Comparison of ENCODE assay signal across 8 mouse cellular contexts in the genomic region with DNA sequence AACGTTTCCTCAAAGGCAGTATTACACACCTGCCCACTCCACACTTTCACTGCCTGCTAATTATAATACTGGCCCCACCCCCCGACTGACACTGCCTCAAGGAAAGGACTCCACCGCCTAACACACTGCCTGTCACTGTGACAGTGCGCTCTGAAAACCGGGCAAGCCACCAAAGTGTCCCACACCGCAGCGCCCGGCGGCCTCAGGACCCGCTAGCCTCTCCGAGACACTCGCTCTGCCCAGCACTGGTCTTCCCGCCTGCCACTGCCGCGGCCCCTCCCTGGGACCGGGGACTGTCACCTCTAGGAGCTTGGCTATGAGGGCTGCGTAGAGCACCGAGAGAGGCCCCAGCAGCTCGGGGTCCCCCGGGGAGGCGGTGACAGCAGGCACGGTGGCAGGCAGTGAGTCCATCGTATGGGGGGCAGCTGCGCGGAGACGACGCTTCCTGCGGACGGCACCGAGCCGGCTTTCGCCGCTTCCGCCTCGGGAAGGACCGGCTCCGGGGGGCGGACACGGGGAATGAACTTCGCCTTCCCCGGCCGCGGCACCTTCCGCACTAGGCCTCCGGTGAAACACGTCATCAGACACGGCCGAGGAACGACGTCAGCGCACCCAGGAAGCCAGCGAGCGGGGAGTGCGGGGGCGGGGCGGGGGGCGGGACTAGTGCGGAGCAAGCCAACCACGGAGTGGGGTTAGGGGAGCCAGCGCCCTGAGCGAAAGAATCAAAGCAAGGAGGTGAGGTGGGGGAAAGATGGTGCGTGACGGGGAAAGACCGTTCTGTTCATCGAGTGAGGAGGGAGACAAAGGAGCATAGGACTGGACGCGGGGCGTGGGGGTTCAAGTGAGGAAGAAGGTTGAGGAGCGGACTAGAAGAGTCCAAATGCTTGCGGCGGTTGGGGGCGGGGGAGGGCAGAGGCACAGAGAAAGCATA. TPM values are rescaled to one million over a fixed set of nuclear protein-coding genes. Genes with fewer than 3 reads are reported as not detected.
DNase-seq lines count a peak whose midpoint lies in the region; ATAC-seq and TF ChIP-seq lines count a peak whose summit lies in the region.

No protein-coding gene starts in this region.

- H3K9me3 ChIP-seq in ES-Bruce4 (replicated peaks; ENCODE audit: control insufficient read depth, insufficient read depth, low read length, poor library complexity, severe bottlenecking): no peaks in the 10 kb centered on the region
- H3K9me3 ChIP-seq in forebrain, embryonic 12.5 days: no peaks in the 10 kb centered on the region
- no peaks in the 10 kb centered on the region for H3K9me3 ChIP-seq in heart, embryonic 16.5 days (replicated peaks; ENCODE audit: control insufficient read depth, low read length)
- no peaks in the 10 kb centered on the region for H3K9me3 ChIP-seq in liver, embryonic 15.5 days (replicated peaks)
- no peaks in the 10 kb centered on the region for H3K9me3 ChIP-seq in neural tube, embryonic 11.5 days (ENCODE audit: control insufficient read depth, low read length)
- H3K9me3 ChIP-seq in stomach, embryonic 16.5 days (replicated peaks; ENCODE audit: control insufficient read depth, low read length): no peaks in the 10 kb centered on the region

- H3K4me2 ChIP-seq in forebrain, embryonic 12.5 days: peak overlapping the region; percentile 87
- H3K4me2 ChIP-seq in heart, embryonic 16.5 days (ENCODE audit: low read depth, low read length): peak overlapping the region; percentile 83
- H3K4me2 ChIP-seq in liver, embryonic 15.5 days: peak overlapping the region; percentile 82
- peak overlapping the region; percentile 59 for H3K4me2 ChIP-seq in neural tube, embryonic 11.5 days (ENCODE audit: low read depth)
- H3K4me2 ChIP-seq in stomach, embryonic 16.5 days (ENCODE audit: low read depth, low read length): peak overlapping the region; percentile 91

- H3K9ac ChIP-seq in ES-Bruce4 (ENCODE audit: low read depth, poor library complexity, severe bottlenecking): peak overlapping the region; percentile 62
- peak overlapping the region; percentile 91 for H3K9ac ChIP-seq in forebrain, embryonic 12.5 days
- peak overlapping the region; percentile 94 for H3K9ac ChIP-seq in heart, embryonic 16.5 days (ENCODE audit: low read length)
- peak overlapping the region; percentile 91 for H3K9ac ChIP-seq in liver, embryonic 15.5 days
- H3K9ac ChIP-seq in neural tube, embryonic 11.5 days (ENCODE audit: low read length): peak overlapping the region; percentile 66
- peak overlapping the region; percentile 90 for H3K9ac ChIP-seq in stomach, embryonic 16.5 days (ENCODE audit: low read length)

- 2% methylated on average over 72 of the region's 72 CpGs for WGBS in forebrain, embryonic 12.5 days
- WGBS in heart, embryonic 16.5 days: under 1% methylated on average over 72 of the region's 72 CpGs
- under 1% methylated on average over 71 of the region's 72 CpGs for WGBS in liver, embryonic 15.5 days (ENCODE audit: insufficient replicate concordance)
- under 1% methylated on average over 72 of the region's 72 CpGs for WGBS in neural tube, embryonic 11.5 days
- WGBS in stomach, embryonic 16.5 days: under 1% methylated on average over 72 of the region's 72 CpGs

- no peak for TF ChIP-seq POLR2A in ES-Bruce4 (IDR thresholded peaks at IDR 0.05; ENCODE audit: insufficient read depth, low read length)

- H3K27me3 ChIP-seq in ES-Bruce4 (ENCODE audit: control insufficient read depth, insufficient read depth, low read length, poor library complexity, severe bottlenecking): no peaks in the 10 kb centered on the region
- no peaks in the 10 kb centered on the region for H3K27me3 ChIP-seq in forebrain, embryonic 12.5 days
- H3K27me3 ChIP-seq in heart, embryonic 16.5 days (ENCODE audit: control insufficient read depth, insufficient read depth, low read length): no peaks in the 10 kb centered on the region
- H3K27me3 ChIP-seq in liver, embryonic 15.5 days: no peaks in the 10 kb centered on the region
- H3K27me3 ChIP-seq in neural tube, embryonic 11.5 days (ENCODE audit: control insufficient read depth, insufficient read depth, low read length): no peaks in the 10 kb centered on the region
- no peaks in the 10 kb centered on the region for H3K27me3 ChIP-seq in stomach, embryonic 16.5 days (ENCODE audit: control insufficient read depth, insufficient read depth, low read length)

- TF ChIP-seq CTCF in ES-Bruce4 (IDR thresholded peaks at IDR 0.05; ENCODE audit: low read depth, low read length): no peak

- peak; percentile 98 for ATAC-seq in forebrain, embryonic 12.5 days (ENCODE audit: low FRiP score)
- peak; percentile 95 for ATAC-seq in heart, embryonic 16.5 days (replicated peaks; ENCODE audit: extremely low read depth, insufficient read depth, low FRiP score)
- peak; percentile 97 for ATAC-seq in liver, embryonic 15.5 days (ENCODE audit: insufficient read depth)
- ATAC-seq in neural tube, embryonic 11.5 days (ENCODE audit: insufficient read depth, low FRiP score, low TSS enrichment): peak; percentile 97
- peak; percentile 95 for ATAC-seq in stomach, embryonic 16.5 days (ENCODE audit: insufficient read depth, low FRiP score)

- no peaks in the 10 kb centered on the region; the same call in 1 of the 2 replicates for H3K36me3 ChIP-seq in ES-Bruce4 (ENCODE audit: control insufficient read depth, insufficient read depth, low read length, poor library complexity, severe bottlenecking)
- peaks cover 33% of the 10 kb centered on the region for H3K36me3 ChIP-seq in forebrain, embryonic 12.5 days (replicated peaks)
- H3K36me3 ChIP-seq in heart, embryonic 16.5 days (ENCODE audit: control insufficient read depth, insufficient read depth): peaks cover 23% of the 10 kb centered on the region; the same call in 1 of the 2 replicates
- H3K36me3 ChIP-seq in liver, embryonic 15.5 days (replicated peaks): peaks cover 23% of the 10 kb centered on the region
- H3K36me3 ChIP-seq in neural tube, embryonic 11.5 days (ENCODE audit: control insufficient read depth, insufficient read depth, low read length): peaks cover 9% of the 10 kb centered on the region
- H3K36me3 ChIP-seq in stomach, embryonic 16.5 days (ENCODE audit: control insufficient read depth, insufficient read depth, low read length): peaks cover 6% of the 10 kb centered on the region; the same call in 1 of the 2 replicates

- no peak overlapping the region for H3K27ac ChIP-seq in ES-Bruce4 (ENCODE audit: insufficient read depth, low read length)
- H3K27ac ChIP-seq in forebrain, embryonic 12.5 days: peak overlapping the region; percentile 80
- peak overlapping the region; percentile 87 for H3K27ac ChIP-seq in heart, embryonic 16.5 days (ENCODE audit: low read length)
- peak overlapping the region; percentile 95 for H3K27ac ChIP-seq in liver, embryonic 15.5 days (replicated peaks)
- peak overlapping the region; percentile 62; the same call in 1 of the 2 replicates for H3K27ac ChIP-seq in neural tube, embryonic 11.5 days (ENCODE audit: low read depth, low read length)
- peak overlapping the region; percentile 76 for H3K27ac ChIP-seq in stomach, embryonic 16.5 days (ENCODE audit: low read length)

- peak overlapping the region; percentile 98 for H3K4me3 ChIP-seq in ES-Bruce4 (ENCODE audit: low read depth, low read length)
- H3K4me3 ChIP-seq in forebrain, embryonic 12.5 days (replicated peaks): peak overlapping the region; percentile 95
- peak overlapping the region; percentile 99 for H3K4me3 ChIP-seq in heart, embryonic 16.5 days (ENCODE audit: low read length)
- peak overlapping the region; percentile 88 for H3K4me3 ChIP-seq in liver, embryonic 15.5 days (replicated peaks)
- peak overlapping the region; percentile 72 for H3K4me3 ChIP-seq in neural tube, embryonic 11.5 days (ENCODE audit: low read depth, low read length)
- peak overlapping the region; percentile 88 for H3K4me3 ChIP-seq in stomach, embryonic 16.5 days (replicated peaks; ENCODE audit: low read length)

- no peak for TF ChIP-seq EP300 in ES-Bruce4 (IDR thresholded peaks at IDR 0.05; ENCODE audit: insufficient read depth, low read depth, low read length)

- H3K4me1 ChIP-seq in ES-Bruce4 (ENCODE audit: control insufficient read depth, insufficient read depth, low read length): no peaks in the 10 kb centered on the region
- peaks cover 16% of the 10 kb centered on the region for H3K4me1 ChIP-seq in forebrain, embryonic 12.5 days
- peaks cover 10% of the 10 kb centered on the region for H3K4me1 ChIP-seq in heart, embryonic 16.5 days (ENCODE audit: control insufficient read depth, insufficient read depth, low read length)
- peaks cover 18% of the 10 kb centered on the region for H3K4me1 ChIP-seq in liver, embryonic 15.5 days (replicated peaks)
- 0 out of 2 replicates have a peak, but pooled peaks cover 3% of the 10 kb centered on the region for H3K4me1 ChIP-seq in neural tube, embryonic 11.5 days (ENCODE audit: control insufficient read depth, insufficient read depth, low read length)
- peaks cover 6% of the 10 kb centered on the region; the same call in 1 of the 2 replicates for H3K4me1 ChIP-seq in stomach, embryonic 16.5 days (ENCODE audit: control insufficient read depth, insufficient read depth, low read length)

- DNase-seq in c-Kit-positive CD71-positive TER-119-positive erythroid progenitor cells, embryonic 14.5 days (ENCODE audit: low spot score): peak; percentile 91
- peak; percentile 94 to 96 for DNase-seq in kidney, postnatal 36 days
- peak; percentile 88 for DNase-seq in neural tube, embryonic 11.5 days (ENCODE audit: low spot score)

RNA-seq across cellular contexts. Expression of gene Mia3, which starts 24.2 kb away (rescaled TPM):
- 155 and 167 TPM in 2 replicates for polyA plus RNA-seq in ES-Bruce4 (2011; ENCODE audit: insufficient read depth, insufficient read length, low read depth, missing spikeins)
- 114 and 133 TPM in 2 replicates for polyA plus RNA-seq in forebrain, embryonic 12.5 days (2016; fragmentation: Nextera tagmentation; extraction: Ambion mirVana)
- 57.7 and 66.7 TPM in 2 replicates for polyA plus RNA-seq in heart, embryonic 16.5 days (2015; fragmentation: Nextera tagmentation; extraction: Ambion mirVana)
- polyA plus RNA-seq in liver, embryonic 15.5 days (2015; fragmentation: Nextera tagmentation; extraction: Ambion mirVana): 27.0 and 27.5 TPM in 2 replicates
- 107 and 110 TPM in 2 replicates for polyA plus RNA-seq in neural tube, embryonic 11.5 days (2014; fragmentation: Nextera tagmentation; extraction: Ambion mirVana)
- polyA plus RNA-seq in stomach, embryonic 16.5 days (2015; fragmentation: Nextera tagmentation; extraction: Ambion mirVana): 101 and 105 TPM in 2 replicates

RNA-seq across cellular contexts. Expression of gene Taf1a, which starts 43.6 kb away (rescaled TPM):
- polyA plus RNA-seq in ES-Bruce4 (2011; ENCODE audit: insufficient read depth, insufficient read length, low read depth, missing spikeins): 24.5 and 26.4 TPM in 2 replicates
- polyA plus RNA-seq in forebrain, embryonic 12.5 days (2016; fragmentation: Nextera tagmentation; extraction: Ambion mirVana): 18.0 and 20.4 TPM in 2 replicates
- 13.3 and 15.0 TPM in 2 replicates for polyA plus RNA-seq in heart, embryonic 16.5 days (2015; fragmentation: Nextera tagmentation; extraction: Ambion mirVana)
- 4.0 and 4.1 TPM in 2 replicates for polyA plus RNA-seq in liver, embryonic 15.5 days (2015; fragmentation: Nextera tagmentation; extraction: Ambion mirVana)
- 17.9 and 18.3 TPM in 2 replicates for polyA plus RNA-seq in neural tube, embryonic 11.5 days (2014; fragmentation: Nextera tagmentation; extraction: Ambion mirVana)
- polyA plus RNA-seq in stomach, embryonic 16.5 days (2015; fragmentation: Nextera tagmentation; extraction: Ambion mirVana): 18.9 and 19.4 TPM in 2 replicates

RNA-seq across cellular contexts. Expression of gene Brox, which starts 48.1 kb away (rescaled TPM):
- polyA plus RNA-seq in ES-Bruce4 (2011; ENCODE audit: insufficient read depth, insufficient read length, low read depth, missing spikeins): 40.4 and 40.5 TPM in 2 replicates
- 66.3 and 72.7 TPM in 2 replicates for polyA plus RNA-seq in forebrain, embryonic 12.5 days (2016; fragmentation: Nextera tagmentation; extraction: Ambion mirVana)
- polyA plus RNA-seq in heart, embryonic 16.5 days (2015; fragmentation: Nextera tagmentation; extraction: Ambion mirVana): 46.9 and 48.1 TPM in 2 replicates
- 18.3 and 18.5 TPM in 2 replicates for polyA plus RNA-seq in liver, embryonic 15.5 days (2015; fragmentation: Nextera tagmentation; extraction: Ambion mirVana)
- polyA plus RNA-seq in neural tube, embryonic 11.5 days (2014; fragmentation: Nextera tagmentation; extraction: Ambion mirVana): 74.2 and 78.1 TPM in 2 replicates
- 45.6 and 47.9 TPM in 2 replicates for polyA plus RNA-seq in stomach, embryonic 16.5 days (2015; fragmentation: Nextera tagmentation; extraction: Ambion mirVana)

RNA-seq across cellular contexts. Expression of gene Aida, which starts 48.8 kb away (rescaled TPM):
- polyA plus RNA-seq in ES-Bruce4 (2011; ENCODE audit: insufficient read depth, insufficient read length, low read depth, missing spikeins): 64.9 and 74.6 TPM in 2 replicates
- polyA plus RNA-seq in forebrain, embryonic 12.5 days (2016; fragmentation: Nextera tagmentation; extraction: Ambion mirVana): 64.0 and 65.9 TPM in 2 replicates
- polyA plus RNA-seq in heart, embryonic 16.5 days (2015; fragmentation: Nextera tagmentation; extraction: Ambion mirVana): 25.0 and 31.2 TPM in 2 replicates
- 16.2 and 17.5 TPM in 2 replicates for polyA plus RNA-seq in liver, embryonic 15.5 days (2015; fragmentation: Nextera tagmentation; extraction: Ambion mirVana)
- 29.2 and 37.0 TPM in 2 replicates for polyA plus RNA-seq in neural tube, embryonic 11.5 days (2014; fragmentation: Nextera tagmentation; extraction: Ambion mirVana)
- 29.4 and 37.8 TPM in 2 replicates for polyA plus RNA-seq in stomach, embryonic 16.5 days (2015; fragmentation: Nextera tagmentation; extraction: Ambion mirVana)
